Mouse (Mus musculus) bone marrow macrophage, adult 2 months (primary cell): ENCODE results near the gene Rai1.

Source experiments
- CTCF ChIP-seq: IDR thresholded peaks from 2 replicates; pipeline ENCODE4 v1.5.1; 2012; ENCODE audit warnings: low read depth, mild to moderate bottlenecking, low read length, moderate library complexity
- POLR2A ChIP-seq: IDR thresholded peaks from 2 replicates; pipeline ENCODE4 v1.6.1; 2012; ENCODE audit warnings: mild to moderate bottlenecking, low read depth, low read length, borderline replicate concordance

DNA sequence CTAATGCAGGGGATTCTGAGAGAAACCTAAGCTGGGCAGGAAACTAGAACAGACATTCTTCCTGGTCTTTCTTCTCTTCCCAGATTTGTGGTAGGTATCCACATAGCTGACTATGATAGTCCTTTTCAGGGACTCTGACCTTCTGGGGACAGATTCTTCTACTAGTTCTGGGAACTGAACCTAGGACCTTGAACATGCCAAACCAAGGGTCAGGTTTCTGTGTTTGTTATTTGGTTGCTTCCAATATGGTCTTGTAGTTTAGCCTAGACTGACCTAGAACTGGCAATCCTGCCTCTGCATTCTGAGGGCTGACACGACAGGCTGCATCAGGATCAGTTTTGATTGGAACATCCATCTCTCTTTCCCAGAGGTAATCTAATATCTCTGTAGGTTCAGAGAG, 27.2 kb downstream of the Rai1 start:
- TF ChIP-seq POLR2A = no peak
- no peak for TF ChIP-seq CTCF
